Mouse (Mus musculus): ENCODE measurements at regions not wholly inside any gene's neighbourhood (a gene's known extent, or its start where the extent isn't known, plus 50 kb on each side); places are given as distances from the start of the nearest gene placed in this dataset.

DNA sequence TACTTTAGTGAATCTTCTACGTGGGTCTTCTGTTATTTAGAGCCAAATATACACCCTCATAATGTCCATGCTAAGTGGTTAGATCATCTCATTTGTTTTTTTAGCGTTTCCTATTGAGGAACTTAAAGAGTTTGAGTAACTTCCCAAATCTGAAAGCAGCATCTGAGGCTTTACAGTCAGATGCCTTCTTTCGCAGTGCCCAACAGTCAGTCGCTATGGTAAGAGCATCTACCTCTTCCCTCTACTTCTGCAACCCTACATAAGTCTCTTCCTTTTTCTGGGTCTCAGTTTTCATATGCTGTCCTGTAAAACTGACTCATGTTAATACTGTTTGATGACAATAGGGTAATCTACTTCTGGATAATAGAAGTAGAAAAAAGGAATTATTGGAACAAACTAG, 146.8 kb downstream of the Ktn1 start:
- no peak for ATAC-seq (replicated peaks in 1 of 2; ENCODE audit: insufficient read depth in 1 of 2, low FRiP score in 2 of 2, low TSS enrichment in 1 of 2, low read depth in 1 of 2, poor library complexity in 2 of 2, severe bottlenecking in 2 of 2)

- ATAC-seq (replicated peaks in 1 of 2; ENCODE audit: insufficient read depth in 1 of 2, low FRiP score in 2 of 2, low TSS enrichment in 1 of 2, low read depth in 1 of 2, poor library complexity in 2 of 2, severe bottlenecking in 2 of 2), result no peak
Measured at GRCm38 (mm10) chr14:47798203-47798602, 150.0 kb downstream of the Ktn1 start.

DNA sequence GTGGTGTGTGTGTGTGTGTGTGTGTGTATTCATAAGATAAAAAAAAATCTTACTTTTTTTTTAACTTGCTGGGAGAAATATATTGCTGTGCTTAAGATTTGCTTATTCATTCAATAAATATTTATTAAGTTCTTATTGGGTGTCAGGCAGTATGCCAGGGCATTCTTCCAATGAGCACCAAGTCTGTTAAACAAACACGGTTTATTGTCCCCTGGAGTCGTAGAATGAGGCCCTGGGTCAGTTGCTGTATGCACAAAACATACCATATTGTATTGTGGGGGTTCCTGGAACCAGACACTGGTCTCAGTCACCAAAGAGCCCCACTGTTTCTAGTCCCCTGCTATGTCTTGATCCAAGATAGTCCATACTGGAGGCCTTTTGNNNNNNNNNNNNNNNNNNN, 151.3 kb downstream of the Ktn1 start:
- no peak for ATAC-seq (replicated peaks in 1 of 2; ENCODE audit: insufficient read depth in 1 of 2, low FRiP score in 2 of 2, low TSS enrichment in 1 of 2, low read depth in 1 of 2, poor library complexity in 2 of 2, severe bottlenecking in 2 of 2)

GRCm38 (mm10) chr14:47805202-47805601, 157.0 kb downstream of the Ktn1 start:
- ATAC-seq (replicated peaks in 1 of 2; ENCODE audit: insufficient read depth in 1 of 2, low FRiP score in 2 of 2, low TSS enrichment in 1 of 2, low read depth in 1 of 2, poor library complexity in 2 of 2, severe bottlenecking in 2 of 2), result no peak

GRCm38 (mm10) chr14:47805771-47806535, 157.7 kb downstream of the Ktn1 start:
- ATAC-seq (replicated peaks in 1 of 2; ENCODE audit: insufficient read depth in 1 of 2, low FRiP score in 2 of 2, low TSS enrichment in 1 of 2, low read depth in 1 of 2, poor library complexity in 2 of 2, severe bottlenecking in 2 of 2), result no peak

- ATAC-seq (replicated peaks in 1 of 2; ENCODE audit: insufficient read depth in 1 of 2, low FRiP score in 2 of 2, low TSS enrichment in 1 of 2, low read depth in 1 of 2, poor library complexity in 2 of 2, severe bottlenecking in 2 of 2), result no peak
Measured at GRCm38 (mm10) chr14:47808097-47808910, 160.1 kb downstream of the Ktn1 start.

DNA sequence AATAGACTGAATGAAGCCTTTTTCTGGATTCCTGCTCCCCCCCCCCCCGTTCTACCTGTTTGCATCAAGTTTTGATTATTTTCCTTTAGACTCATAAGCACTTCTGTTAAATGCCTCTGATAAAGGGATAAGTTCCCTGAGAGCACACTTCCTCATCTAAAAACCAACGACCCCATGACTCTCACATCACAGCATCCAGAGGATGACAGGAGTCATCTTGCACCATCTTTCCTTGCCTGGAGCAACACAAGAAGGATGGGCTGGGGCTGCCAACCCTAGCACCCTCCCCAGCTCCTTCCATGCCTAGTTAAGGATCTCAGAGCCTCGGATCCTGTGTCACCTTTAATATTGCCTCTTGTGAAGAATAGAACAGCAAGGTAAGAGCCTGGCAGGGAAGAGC, 170.0 kb downstream of the Ktn1 start:
- no peak for ATAC-seq (replicated peaks in 1 of 2; ENCODE audit: insufficient read depth in 1 of 2, low FRiP score in 2 of 2, low TSS enrichment in 1 of 2, low read depth in 1 of 2, poor library complexity in 2 of 2, severe bottlenecking in 2 of 2)

- no peak for ATAC-seq (replicated peaks in 1 of 2; ENCODE audit: insufficient read depth in 1 of 2, low FRiP score in 2 of 2, low TSS enrichment in 1 of 2, low read depth in 1 of 2, poor library complexity in 2 of 2, severe bottlenecking in 2 of 2)
Measured at GRCm38 (mm10) chr14:47818641-47819040, 170.4 kb downstream of the Ktn1 start.

DNA sequence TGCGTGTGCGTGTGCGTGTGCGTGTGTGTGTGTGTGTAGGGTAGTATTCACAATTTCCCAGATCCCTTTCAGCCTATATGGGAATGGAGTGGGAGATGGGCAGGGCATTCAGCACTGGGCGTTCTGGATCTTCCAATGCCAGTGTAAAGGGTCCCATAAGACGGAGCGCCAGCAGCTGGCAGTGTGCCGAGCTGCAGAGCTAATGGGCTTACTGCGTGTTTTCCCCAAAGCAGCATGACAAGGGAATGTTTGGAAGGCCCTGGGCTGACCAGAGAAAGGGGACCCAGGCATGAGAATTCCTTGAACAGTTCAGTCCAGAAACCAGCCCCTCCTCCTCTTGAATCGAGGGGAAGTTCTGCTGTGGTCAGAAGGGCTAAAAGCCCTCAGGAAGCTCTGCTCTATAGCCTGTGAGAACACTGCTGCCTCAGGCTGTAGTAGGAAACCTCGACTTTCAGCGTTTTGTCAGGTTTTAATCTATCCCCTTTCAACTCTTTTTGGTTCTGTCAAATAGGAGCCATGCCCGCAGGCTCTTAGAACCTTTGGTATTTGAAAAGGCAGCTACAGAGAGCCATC, 172.4 kb downstream of the Ktn1 start:
- peak; percentile 70 to 80 for ATAC-seq (replicated peaks in 1 of 2; ENCODE audit: insufficient read depth in 1 of 2, low FRiP score in 2 of 2, low TSS enrichment in 1 of 2, low read depth in 1 of 2, poor library complexity in 2 of 2, severe bottlenecking in 2 of 2)

DNA sequence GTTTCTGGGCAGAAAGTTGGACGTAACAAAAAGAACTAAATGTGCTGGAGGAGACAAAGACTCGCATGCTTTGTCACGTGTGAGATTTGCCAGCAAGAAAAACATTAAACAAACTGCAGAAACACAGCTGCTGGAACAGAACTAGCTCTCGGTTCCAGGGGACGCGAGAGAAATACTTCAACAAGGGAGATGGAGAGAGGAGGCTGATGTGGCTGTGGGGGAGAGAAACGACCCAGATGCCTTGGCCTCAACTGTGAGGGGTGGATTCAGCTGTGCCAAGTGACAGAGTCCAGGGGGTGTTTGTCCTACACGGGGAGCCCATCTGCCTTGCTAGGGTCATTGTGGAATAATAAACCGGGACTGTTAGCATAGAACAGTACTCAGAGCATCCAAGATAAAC, 174.9 kb downstream of the Ktn1 start:
- ATAC-seq (replicated peaks in 1 of 2; ENCODE audit: insufficient read depth in 1 of 2, low FRiP score in 2 of 2, low TSS enrichment in 1 of 2, low read depth in 1 of 2, poor library complexity in 2 of 2, severe bottlenecking in 2 of 2), result no peak

- ATAC-seq (replicated peaks in 1 of 2; ENCODE audit: insufficient read depth in 1 of 2, low FRiP score in 2 of 2, low TSS enrichment in 1 of 2, low read depth in 1 of 2, poor library complexity in 2 of 2, severe bottlenecking in 2 of 2), result peak; percentile 33 to 53
Measured at GRCm38 (mm10) chr14:47823696-47824095, 175.4 kb downstream of the Ktn1 start.

DNA sequence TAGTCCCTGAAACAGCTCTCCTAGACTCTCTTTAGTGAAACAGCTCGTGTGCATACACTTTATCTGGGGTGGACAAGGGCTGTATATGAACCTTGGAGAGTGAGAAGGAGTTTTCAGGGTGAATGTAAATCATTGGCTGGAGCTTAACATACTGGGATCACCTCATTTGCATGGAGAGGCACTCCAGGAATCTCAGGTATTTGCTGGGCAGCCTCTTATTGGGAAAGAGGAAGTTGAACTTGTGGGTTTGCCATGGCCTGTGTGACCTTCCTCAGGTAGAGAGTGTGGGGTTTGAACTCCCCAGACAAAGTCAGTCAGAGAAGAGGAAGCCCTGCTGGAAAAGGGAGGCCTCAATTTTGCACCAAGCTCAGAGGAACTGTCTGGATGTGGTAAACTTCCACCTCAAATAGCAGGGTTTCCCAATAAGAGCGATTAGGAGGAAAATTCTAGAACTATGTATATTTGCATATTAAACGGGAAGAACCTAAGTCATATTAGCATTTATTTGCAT, 177.3 kb downstream of the Ktn1 start:
- ATAC-seq (replicated peaks in 1 of 2; ENCODE audit: insufficient read depth in 1 of 2, low FRiP score in 2 of 2, low TSS enrichment in 1 of 2, low read depth in 1 of 2, poor library complexity in 2 of 2, severe bottlenecking in 2 of 2), result peak; percentile 10 to 24; a peak in 1 of 4 replicates

DNA sequence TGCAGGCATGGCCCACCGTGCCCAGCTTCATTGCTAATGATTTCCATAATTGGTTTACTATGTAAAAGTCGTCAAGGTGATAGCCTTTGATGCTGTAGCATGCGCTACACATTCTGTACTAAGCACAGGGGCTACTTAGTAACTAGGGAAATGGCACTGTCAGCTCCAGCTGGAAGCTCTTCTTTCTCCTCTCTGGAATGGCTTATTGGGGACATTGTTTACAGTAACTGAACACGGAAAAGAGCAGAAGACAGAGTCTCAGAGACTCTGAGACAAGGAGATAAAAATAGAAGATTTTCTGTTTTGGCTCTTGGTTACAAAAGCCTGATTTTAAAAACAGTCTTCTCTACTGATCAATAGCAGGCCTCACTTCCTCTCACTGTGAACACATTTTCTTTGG, 178.3 kb downstream of the Ktn1 start:
- no peak for ATAC-seq (replicated peaks in 1 of 2; ENCODE audit: insufficient read depth in 1 of 2, low FRiP score in 2 of 2, low TSS enrichment in 1 of 2, low read depth in 1 of 2, poor library complexity in 2 of 2, severe bottlenecking in 2 of 2)

DNA sequence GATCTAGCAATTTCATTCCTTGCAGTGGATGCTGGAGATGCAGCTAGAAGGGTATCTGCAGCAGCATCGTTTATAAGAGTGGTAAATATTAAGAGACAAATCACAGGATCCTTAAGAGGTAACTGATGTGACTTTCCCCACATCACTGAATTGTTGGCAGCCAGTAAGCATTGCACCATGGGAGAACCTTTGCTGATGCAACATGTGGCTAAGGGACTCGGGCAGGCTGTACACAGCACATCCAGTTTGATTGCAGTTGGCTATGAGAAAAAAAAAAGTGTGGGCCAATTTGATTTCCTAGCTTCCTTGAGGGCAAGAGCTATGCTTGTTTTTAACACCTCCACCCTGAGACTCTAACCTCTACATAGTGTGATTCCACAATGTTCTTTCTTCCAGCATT, 179.4 kb downstream of the Ktn1 start:
- ATAC-seq (replicated peaks in 1 of 2; ENCODE audit: insufficient read depth in 1 of 2, low FRiP score in 2 of 2, low TSS enrichment in 1 of 2, low read depth in 1 of 2, poor library complexity in 2 of 2, severe bottlenecking in 2 of 2), result no peak

DNA sequence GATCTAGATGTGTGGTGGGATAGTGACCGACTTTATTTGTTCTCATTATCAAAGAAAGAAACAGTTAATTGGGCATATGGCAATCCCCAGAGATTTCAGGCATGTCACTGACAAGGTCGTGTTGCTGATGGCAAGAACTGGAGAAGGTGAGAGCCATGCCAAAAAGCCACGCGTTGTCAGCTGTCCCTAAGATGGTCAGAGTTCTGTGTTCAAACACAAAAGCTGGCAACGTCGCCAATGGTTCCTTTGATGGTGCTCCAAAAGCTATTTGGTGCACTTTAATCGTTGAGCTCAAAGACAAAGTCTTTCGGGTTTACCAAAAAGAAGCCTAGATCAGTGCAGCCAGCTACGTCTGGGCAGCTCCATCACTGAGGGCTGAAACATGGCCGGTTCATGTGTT, 185.4 kb downstream of the Ktn1 start:
- no peak for ATAC-seq (replicated peaks in 1 of 2; ENCODE audit: insufficient read depth in 1 of 2, low FRiP score in 2 of 2, low TSS enrichment in 1 of 2, low read depth in 1 of 2, poor library complexity in 2 of 2, severe bottlenecking in 2 of 2)

DNA sequence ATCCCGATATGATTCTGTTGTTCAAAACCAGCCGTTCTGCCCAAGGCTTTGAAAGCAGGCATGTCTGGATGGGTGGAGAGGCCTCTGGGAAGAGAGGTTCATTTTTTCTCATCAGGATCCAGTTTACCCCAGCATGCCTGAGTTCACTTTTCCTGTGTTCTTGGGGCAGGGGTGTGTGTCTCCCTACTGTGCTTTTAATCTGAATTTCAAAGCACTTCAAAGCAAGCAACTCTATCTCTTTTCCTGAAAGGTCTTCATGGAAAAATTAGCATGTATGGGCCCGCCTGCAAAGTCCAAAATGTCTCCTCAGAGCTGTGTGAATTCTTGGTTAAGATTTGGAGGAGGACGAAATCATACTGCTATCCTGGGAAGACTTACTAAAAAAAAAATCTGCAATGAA, 187.2 kb downstream of the Ktn1 start:
- no peak for ATAC-seq (replicated peaks in 1 of 2; ENCODE audit: insufficient read depth in 1 of 2, low FRiP score in 2 of 2, low TSS enrichment in 1 of 2, low read depth in 1 of 2, poor library complexity in 2 of 2, severe bottlenecking in 2 of 2)

DNA sequence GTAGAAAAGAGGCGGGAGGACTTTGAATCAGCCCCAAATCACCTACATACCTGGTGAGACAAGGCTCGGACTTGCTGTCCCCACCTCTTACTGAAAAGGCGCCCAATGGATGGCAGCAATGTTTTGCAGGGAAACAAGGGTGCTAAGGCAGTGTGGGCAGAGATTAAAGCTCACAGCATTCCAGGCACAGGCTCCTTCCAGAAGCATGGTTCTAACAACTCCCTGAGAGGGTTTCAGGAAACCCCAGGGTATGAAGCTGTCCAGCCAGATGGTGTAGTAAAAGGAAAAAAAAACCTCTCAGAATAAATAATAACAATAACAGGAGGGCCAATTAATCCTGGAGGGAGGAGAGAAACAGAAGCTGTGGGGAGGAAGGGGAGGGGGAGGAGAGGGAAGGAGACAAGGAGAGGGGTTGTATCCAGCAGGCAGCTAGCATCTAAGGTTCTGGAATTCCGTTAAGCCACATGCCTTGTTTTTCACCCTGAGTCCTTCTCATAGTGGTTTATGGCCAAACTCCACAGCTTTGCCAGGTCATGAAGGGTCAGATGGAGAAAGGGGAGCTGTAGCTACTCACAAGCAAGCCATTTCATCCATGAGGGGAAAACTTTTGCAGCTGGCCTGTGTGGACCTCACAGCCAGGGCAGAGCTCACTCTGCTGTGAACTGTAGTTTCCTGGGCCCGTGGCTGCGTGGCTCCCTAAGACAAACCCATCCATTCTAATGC, 191.4 kb downstream of the Ktn1 start:
- ATAC-seq (replicated peaks in 1 of 2; ENCODE audit: insufficient read depth in 1 of 2, low FRiP score in 2 of 2, low TSS enrichment in 1 of 2, low read depth in 1 of 2, poor library complexity in 2 of 2, severe bottlenecking in 2 of 2), result no peak

GRCm38 (mm10) chr14:47844366-47844765, 196.1 kb downstream of the Ktn1 start:
- no peak for ATAC-seq (replicated peaks in 1 of 2; ENCODE audit: insufficient read depth in 1 of 2, low FRiP score in 2 of 2, low TSS enrichment in 1 of 2, low read depth in 1 of 2, poor library complexity in 2 of 2, severe bottlenecking in 2 of 2)

Measured in hematopoietic stem cell, adult 5-6 weeks (primary cell).